Mouse (Mus musculus) gastrocnemius, postnatal 36 days (tissue): ENCODE results near the gene Syne2. TPM values are rescaled to one million over a fixed set of nuclear protein-coding genes. Genes with fewer than 3 reads are reported as not detected.
A peak's percentile ranks its signal among the peaks of the same experiment; 100 is the strongest.

Experiments
- DNase-seq, 2 experiments: peaks; one replicate each; pipeline ENCODE4 v3.0.0; 2022
- intact Hi-C: fragments of 180-260 bp; cut with DNase I; formaldehyde crosslinking; loops from one replicate; pipeline ENCODE4 v1.15.1; 2025
- total RNA-seq, 2 experiments: library from RNA; stranded (reverse); gene quantifications; 2 replicates each; pipeline ENCODE4 v1.2.3; 2021

Syne2 gene
- total RNA-seq, 2 experiments from 2014 or later = 14.3 to 15.5 TPM

- intact Hi-C loops = no loop called here
- DNase-seq = no peak
Measured at GRCm38 (mm10) chr12:76085956-76086905, 268.3 kb downstream of the Syne2 start.

- intact Hi-C loops = no loop called here
Measured at GRCm38 (mm10) chr12:76087025-76087424, 269.1 kb downstream of the Syne2 start.

GRCm38 (mm10) chr12:76092789-76093466 is 275.0 kb downstream of the Syne2 start:
- DNase-seq = no peak
- intact Hi-C loops = no loop called here

More at GRCm38 (mm10) chr12:76087025-76087424, 269.1 kb downstream of the Syne2 start:
- DNase-seq = no peak

GRCm38 (mm10) chr12:76093613-76094588 is 276.0 kb downstream of the Syne2 start:
- DNase-seq = no peak
- intact Hi-C loops = no loop called here

GRCm38 (mm10) chr12:76095117-76096035 is 277.4 kb downstream of the Syne2 start:
- DNase-seq = no peak
- intact Hi-C loops = no loop called here

- intact Hi-C loops = no loop called here
- no peak for DNase-seq
Measured at GRCm38 (mm10) chr12:76102621-76103020, 284.7 kb downstream of the Syne2 start.

- DNase-seq = peak; percentile 67 to 80
- intact Hi-C loops = no loop called here
Measured at GRCm38 (mm10) chr12:76104596-76105351, 286.8 kb downstream of the Syne2 start.

- intact Hi-C loops = no loop called here
- no peak for DNase-seq
Measured at GRCm38 (mm10) chr12:76109646-76110405, 291.9 kb downstream of the Syne2 start.

GRCm38 (mm10) chr12:76111046-76111445 is 293.1 kb downstream of the Syne2 start:
- intact Hi-C loops = no loop called here
- no peak for DNase-seq

GRCm38 (mm10) chr12:76116577-76116976 is 298.6 kb downstream of the Syne2 start:
- no peak for DNase-seq
- intact Hi-C loops = no loop called here

- no peak for DNase-seq
- intact Hi-C loops = no loop called here
Measured at GRCm38 (mm10) chr12:76117632-76118153, 299.8 kb downstream of the Syne2 start.

GRCm38 (mm10) chr12:76123223-76123622 is 305.3 kb downstream of the Syne2 start:
- DNase-seq = no peak

GRCm38 (mm10) chr12:76128306-76128705 is 310.4 kb downstream of the Syne2 start:
- intact Hi-C loops = no loop called here
- DNase-seq = no peak

More at GRCm38 (mm10) chr12:76123223-76123622, 305.3 kb downstream of the Syne2 start:
- intact Hi-C loops = no loop called here

- intact Hi-C loops = no loop called here
- DNase-seq = peak; percentile 56
Measured at GRCm38 (mm10) chr12:76128831-76129230, 310.9 kb downstream of the Syne2 start.

- DNase-seq = peak in 1 of 2 experiments; percentile 21
- intact Hi-C loops = loop anchor here (5.0 kb wide), 2 partner anchors 47 to 113 kb away; partner anchors contain the start of gene Esr2
Measured at GRCm38 (mm10) chr12:76130281-76130680, 312.3 kb downstream of the Syne2 start.

GRCm38 (mm10) chr12:76130891-76131290 is 313.0 kb downstream of the Syne2 start:
- DNase-seq = no peak
- intact Hi-C loops = loop anchor here (5.0 kb wide), 2 partner anchors 46 to 114 kb away; partner anchors contain the start of gene Esr2

GRCm38 (mm10) chr12:76132591-76132990 is 314.7 kb downstream of the Syne2 start:
- DNase-seq = no peak
- intact Hi-C loops = loop anchor here (5.0 kb wide), 2 partner anchors 45 to 115 kb away; partner anchors contain the start of gene Esr2
